Mouse (Mus musculus): ENCODE results near the gene C1ql4.
"Not testable (repeated sequence)": the region's sequence is repeated elsewhere in the genome, so short reads cannot be mapped to it uniquely, and the experiment has no call there.

C1ql4 gene

DNA sequence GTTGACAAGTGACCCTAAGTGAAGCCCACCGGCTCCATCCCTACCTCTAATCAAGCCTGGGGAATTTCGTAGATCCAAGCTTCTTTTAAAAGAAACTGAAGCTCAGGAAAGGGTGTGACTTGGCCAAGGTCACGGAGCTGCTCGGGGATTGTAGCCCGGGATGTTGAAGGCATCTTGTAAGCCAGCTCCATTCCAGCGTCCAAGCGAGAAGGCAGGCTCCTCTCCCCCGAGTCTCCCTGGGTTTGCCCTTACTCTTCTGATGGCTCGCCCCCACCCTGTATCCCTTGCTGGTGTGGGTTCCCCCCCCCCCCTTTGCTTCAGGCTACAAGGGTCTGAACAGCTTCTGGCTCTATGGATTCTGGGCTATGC, 10.9 kb upstream of the C1ql4 start:
- no peak for DNase-seq (ENCODE audit: low read depth, low spot score)

DNA sequence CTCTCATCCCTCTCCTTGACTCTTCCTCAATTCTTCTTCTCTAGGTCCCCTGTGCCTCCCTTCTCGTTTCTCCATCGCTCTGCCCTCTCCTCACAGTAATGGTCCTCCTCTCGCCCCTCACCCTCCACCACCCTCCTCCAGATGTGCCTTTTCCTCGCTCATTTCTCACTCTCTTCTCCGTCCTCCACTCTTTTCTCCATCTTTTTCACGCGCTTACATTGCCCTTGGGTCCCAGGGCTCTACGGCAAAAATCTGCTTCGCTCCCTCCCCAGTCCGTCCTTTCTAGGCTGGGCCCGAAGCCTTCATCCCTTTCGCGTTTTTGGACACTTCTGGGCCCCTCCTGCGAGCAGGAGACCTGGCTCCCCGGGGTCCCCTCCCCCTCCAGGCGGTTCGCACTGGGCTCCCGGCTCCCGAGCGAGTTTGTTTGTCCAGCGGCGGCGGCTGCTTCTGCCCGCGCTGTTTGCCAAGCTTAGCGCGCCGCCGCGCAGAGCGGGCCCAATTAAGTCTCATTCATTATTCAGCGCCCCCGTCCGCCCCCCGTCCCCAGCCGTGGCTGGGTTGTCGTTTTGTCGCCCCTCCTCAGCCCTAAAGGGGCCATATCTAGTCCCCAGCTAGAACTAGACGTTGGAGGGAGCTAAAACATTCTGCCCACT, 10.3 kb upstream of the C1ql4 start:
- DNase-seq (ENCODE audit: low read depth, low spot score): no peak

DNA sequence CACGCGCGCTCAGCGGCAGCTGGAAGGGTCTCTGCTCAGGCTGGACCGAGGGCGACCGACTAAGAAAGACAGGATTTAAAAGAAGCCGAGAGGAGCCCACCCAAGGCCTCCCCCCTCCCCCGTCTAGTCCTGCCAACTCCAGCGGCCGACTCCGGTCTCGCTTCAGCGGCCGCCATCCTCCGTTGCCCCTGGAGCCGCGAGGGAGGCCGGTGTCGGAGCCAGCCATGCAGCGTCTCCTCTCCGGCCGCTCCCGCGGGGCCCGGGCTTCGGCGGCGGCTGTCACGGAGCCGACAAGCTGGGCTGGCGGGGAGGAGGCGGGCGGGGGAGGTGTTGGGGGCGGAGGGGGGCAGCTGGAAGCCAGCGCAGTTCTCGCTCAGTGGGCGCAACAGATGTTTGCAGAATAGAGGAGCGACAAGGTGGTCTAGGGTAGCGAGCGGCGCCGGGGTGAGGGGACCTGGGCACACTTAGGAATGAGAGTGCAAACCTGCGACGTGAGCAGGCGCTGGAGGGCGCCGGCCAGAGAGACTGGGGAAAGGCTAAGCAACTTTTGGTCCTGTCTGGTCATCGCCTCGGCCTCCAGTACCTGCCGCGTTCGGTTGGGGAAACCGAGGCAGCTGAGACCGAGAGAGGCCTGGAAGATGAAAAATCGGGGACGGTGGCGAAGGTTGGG, 9.3 kb upstream of the C1ql4 start:
- no peak for DNase-seq (ENCODE audit: low read depth, low spot score)

DNA sequence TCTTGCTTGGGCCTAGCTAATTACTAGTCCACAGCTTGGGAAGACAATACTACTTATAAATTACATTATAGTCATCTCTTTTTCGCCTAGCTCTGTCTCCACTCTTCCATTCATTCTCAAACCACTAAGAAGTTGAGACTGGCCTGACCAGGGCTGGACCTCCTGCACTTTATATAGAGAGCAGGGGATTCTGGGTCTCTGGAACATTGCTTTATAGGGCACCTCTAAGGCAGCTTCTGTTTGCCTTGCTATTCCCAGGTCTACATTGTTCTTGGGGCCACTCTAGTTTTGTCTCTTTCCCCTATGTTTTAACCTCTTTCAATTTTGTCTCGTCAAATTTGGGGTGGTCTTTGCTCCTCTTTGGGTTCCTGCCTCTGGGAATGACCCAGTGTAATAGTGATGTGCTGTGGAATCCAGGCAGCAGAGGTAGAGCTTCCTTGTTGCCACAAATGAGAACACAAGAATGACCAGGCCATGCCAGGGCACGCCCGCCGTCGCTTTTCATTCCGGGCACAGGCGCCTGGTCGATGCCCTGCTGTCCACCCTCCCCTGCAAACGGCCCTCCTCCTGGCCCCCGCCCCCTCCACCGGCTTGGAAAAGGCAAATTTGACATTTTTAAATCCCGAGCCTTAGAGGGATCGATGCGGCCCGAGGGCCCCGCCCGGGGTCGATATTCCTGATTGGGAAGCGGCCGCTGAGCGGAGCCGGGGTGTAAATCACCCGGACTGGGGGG, 8.6 kb upstream of the C1ql4 start:
- no peak for DNase-seq (ENCODE audit: low read depth, low spot score)

DNA sequence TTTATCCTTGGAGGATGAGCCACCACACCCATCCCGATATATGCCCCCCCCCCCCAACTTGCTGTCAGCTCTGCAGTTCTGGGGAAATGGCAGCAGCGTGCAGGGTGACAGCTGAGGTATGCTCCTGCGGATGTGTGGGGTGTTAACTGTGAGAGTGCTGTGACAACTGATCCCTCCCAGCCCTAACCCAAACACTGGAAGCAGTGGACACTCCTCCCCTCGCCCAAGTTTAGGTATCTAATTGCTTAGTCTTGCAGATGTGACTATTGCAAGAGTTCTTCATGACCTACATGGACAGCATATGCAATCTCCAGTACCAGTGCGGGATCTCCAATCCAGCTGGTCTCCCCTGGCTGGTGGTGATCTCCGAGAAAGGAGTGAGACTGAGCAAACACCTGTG, 7.7 kb upstream of the C1ql4 start:
- no peak for DNase-seq (ENCODE audit: low read depth, low spot score)

DNA sequence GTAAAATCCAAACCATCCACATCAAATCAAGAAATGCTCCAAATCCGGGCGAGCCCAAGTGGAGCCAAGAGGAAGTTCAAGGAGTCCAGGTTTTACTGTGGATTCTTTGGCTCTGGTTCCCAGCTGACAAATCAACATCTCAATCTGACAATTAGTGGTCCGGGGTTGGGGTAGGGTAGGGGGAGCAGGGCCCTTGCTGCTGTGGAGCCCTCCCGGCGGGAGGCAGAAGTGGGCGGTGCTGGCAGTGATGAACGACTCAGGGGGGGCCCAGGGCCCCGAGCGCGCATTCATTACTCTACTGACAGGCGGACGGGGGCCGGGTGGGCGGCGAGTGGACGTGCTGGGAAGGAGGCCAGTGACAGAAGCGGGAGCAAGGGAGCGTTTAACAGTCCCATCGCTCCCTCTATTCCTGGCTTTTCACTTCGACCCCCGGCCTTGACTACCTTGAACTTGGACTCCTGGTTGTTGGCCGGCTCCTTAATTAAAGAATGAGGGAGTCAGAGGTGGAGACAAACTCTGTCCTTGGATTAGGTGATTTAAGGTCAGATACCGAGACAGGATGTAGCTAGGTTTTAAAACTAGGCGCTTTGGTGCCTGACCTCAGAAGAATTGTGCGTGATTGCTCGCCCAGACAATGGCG, 7.1 kb upstream of the C1ql4 start:
- DNase-seq (ENCODE audit: low read depth, low spot score): no peak

DNA sequence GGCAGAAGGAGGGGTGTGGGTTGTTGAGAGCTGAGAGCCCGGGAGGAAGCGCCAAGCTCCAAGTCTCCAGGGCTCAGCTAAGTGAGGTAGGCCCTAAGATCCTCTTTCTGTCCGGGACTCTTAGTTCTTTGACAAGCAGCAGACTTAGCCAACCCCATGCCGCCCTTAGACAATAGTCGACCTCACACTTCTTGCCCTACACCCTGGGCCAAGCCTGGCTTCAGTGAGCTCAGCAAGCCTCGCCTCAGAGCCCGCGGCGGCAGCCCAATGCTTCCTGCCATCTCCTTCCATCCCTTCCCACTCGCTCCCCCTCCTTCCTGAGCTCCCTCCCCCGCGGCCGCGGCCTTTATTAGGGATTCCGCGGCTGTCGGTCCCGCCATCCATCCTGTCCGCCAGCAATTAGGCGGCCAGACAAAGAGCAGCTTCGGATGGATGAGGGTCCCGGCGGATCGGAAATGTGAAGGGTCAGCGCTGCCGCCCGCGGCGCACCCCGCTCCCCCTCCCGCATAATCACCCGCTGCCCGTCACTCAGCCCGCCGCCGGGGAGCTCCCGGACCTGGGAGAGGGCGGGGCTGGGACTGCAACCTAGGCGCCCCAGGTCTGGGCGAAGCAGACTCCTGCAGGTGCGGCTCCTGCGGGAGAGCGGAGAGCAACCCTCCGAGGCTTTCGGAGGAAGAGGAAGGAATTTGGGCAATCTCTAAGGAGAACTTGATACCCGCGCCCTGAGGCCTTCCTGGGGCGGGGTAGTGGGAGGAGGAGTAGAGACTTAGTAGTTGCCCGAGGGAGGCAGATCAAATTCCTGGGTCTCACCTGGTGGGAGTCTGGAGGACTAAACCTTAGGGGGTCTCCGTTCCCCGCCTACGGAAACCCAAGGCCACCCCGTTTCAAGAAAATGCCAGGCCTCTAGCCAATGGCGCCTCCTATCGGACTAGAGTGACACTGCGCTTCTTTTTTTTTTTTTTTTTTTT, 6.0 kb upstream of the C1ql4 start:
- DNase-seq (ENCODE audit: low read depth, low spot score): no peak

DNA sequence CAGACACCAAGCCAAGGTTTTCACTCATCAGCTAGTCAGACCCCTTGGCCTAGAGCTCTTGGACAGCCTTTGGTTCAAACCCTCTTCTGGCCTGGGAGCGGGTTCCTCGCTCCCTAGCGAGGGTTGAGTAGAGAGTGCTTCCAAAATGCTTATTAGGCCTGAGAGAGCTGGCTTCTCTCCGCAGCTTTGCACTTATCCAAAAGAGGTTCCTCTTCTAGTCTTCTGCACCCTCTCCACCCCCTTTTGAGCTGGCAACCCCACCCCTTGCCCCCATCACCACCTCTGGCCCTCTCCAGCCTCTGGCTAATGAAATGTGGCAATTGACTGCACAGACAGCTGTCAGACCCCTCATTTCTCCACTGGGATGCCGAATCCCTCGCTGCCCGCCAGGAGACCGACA, 5.3 kb upstream of the C1ql4 start, which contains the start of gene Dnajc22:
TSS of gene Dnajc22 (plus strand) at position 301 of the 400 bp plus-strand sequence.
- no peak for DNase-seq (ENCODE audit: low read depth, low spot score)

DNA sequence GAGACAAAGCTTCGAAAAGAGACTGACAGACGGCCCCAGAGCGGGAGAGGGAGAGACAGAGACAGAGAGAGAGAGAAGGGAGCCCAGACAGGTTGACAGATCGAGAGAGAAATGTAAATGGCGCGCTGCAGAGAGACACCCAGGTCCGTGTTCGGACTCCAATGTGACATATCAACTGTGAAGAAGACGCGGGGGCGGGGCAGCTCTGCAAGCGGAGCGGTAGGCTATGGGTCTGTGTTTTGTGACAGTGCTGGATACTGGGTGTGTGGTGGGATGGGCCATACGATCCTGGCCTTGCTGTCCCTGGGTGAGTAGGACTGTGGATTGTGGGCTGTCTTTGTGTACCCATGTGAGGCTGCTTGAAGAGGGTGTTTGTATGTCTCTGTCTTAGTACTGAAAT, 1.5 kb upstream of the C1ql4 start:
- no peak for DNase-seq (ENCODE audit: low read depth, low spot score)

DNA sequence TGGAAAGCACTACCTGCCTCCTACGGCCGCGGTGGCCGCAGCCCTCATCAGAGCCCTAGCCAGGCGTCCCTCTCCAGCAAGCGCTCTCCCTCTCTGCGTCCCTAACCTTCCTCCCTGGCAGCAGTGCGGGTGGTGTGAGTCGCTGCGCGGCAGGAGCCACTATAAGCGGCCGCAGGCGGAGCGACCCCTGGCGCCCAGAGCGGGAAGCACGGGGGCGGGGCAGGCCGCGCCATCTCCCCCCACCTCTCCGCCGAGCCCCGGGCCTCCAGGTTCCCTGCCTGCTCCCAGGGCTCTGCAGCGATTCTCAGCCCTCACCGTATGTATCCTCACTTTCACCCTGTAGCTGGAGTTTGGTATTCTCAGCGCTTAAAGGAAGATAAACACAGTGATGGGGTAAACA, 675 bp upstream of the C1ql4 start:
- no peak for DNase-seq (ENCODE audit: low read depth, low spot score)

DNA sequence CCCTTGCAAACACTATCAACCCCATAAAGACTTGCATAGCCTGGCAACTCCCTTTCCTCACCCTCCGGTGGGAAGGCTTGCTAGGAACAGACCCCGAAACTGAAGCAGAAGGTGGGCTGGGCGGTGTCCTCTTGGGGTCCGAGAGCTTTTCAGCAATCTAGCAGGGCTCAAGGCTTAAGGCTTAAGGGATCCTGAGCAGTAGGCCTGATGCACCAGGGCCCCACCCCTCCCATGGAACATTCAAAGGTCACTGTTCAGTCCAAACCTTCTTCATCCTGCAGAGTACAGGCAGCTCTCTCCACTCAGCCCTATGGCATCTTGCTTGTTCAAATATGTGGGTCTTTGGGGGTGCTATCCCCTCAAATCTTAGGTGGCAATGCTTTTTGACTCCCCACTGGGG, 1.6 kb downstream of the C1ql4 start:
- no peak for DNase-seq (ENCODE audit: low read depth, low spot score)

DNA sequence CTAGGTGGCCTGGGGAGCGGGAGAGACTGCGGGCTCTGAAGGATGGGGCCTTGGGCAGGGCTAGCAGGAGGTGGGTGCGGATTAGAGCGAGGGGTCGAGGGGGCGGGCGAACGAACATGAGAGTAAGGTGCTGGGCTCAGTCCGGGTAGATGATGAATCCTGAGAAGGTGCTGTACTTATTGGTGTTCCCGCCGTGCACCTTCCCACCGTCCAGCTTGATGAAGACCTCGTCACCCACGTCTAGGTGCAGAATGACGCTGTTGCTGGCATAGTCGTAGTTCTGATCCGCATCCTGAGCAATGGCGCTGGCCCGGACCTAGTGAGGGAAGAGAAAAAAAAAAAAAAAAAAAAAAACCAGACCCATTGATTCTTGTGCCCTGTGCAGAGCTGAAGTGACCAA, 3.0 kb downstream of the C1ql4 start:
- DNase-seq (ENCODE audit: low read depth, low spot score): no peak

DNA sequence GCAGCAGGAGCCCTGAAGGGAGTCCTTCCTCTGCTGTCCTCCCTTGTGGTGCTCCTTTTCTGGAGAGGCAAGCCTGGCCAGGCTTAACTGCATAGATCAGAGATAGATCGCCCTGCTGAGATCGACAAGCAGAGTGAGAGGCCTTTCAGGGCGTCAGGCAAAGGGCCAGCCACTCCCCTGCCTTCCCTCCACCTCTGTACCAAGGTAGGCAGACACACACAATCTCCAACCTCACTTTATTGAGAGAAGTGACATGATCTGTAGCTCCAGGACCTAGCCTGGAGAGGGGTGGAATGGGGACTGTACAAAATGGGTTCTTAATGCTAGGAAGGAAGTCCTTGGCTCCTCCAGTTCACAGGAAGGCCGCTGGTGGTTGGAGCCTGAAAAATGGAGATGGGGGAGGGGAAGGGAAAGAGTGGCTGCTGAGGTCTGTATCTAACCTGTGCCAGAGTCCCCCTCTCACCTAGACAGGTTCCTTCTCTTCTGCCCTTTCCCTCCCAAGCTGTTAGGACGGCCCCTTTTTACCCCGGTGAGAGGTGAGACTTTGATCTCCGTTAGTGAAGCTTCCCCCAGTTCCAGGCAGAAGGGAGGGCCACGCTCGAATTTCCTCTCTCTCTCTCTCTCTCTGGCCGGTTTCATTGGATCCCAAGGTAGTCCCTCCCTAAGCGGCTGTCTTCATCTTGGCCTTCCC, 3.6 kb downstream of the C1ql4 start:
- DNase-seq (ENCODE audit: low read depth, low spot score): no peak

DNA sequence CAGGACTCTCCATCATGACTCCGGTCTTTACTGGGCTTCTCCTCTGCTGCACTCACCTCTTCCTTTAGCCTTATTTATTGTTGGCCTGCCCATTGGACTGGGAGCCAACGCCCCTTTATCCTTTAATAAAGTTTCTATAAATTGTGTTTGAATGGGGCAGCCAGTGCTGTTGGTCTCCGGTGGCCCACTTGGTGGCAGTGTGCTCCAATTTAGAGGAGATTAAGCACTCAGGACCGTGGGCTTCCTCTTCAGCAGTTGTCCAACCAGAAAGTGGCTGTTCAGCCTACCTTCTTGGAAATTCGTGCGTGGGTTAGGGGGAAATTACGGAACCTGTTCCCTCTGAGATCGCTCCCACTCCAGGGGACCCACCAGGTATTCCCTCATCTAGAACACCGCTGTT, 4.4 kb downstream of the C1ql4 start:
- no peak for DNase-seq (ENCODE audit: low read depth, low spot score)

DNA sequence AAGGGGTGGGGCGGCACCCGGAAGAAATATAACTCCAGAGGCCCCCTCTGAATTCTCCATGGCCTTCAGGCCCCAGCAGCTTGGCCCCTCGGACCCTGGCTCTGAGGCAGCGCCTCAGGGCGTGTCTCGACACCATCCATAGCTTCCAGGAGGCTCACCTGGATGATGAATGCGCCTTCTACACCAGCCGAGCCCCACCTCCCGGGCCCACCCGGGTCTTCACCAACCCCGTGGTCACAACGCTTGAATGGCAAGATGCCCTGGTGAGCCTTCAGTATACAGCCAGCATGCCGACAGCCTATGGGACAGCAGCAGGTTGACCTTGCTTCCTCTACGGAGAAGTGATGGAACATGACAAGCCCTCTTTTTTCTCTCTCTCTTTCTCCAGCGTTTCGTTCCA, 4.8 kb downstream of the C1ql4 start:
- no peak for DNase-seq (ENCODE audit: low read depth, low spot score)

DNA sequence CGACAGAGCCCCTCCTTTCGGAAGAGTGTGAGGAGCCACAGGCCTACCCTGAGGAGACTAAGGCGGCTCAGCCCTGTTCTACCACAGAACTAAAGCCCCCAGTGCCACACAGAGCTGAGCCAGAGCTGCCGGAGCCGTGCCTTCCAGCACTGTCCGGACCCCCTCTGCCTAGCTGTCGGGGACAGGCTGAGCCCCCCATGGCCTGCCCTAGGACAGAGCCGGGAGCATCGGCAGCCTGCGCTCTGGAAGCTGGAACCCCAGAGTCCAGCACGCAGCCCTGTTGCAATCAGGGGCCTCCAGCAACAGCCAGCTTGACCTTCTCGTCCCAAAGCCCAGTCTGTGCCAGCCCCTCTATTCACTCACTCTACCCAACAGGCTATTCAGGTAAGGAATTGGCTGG, 5.3 kb downstream of the C1ql4 start:
- DNase-seq (ENCODE audit: low read depth, low spot score): no peak

DNA sequence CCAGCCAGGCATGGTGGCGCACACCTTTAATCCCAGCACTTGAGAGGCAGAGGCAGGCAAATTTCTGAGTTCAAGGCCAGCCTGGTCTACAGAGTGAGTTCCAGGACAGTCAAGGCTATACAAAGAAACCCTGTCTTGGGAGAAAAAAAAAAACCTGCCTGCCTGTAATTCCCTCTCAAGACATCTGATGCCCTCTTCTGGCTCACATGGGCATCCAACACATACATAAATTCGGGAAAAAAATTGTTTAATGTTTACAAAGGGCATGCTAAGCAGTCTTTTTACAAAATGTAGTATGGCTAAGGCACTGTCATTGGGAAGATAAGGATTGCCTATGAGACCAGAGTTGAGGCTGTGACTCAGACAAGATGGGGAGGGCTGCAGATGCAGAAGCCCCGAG, 7.8 kb downstream of the C1ql4 start:
- DNase-seq (ENCODE audit: low read depth, low spot score): no peak

DNA sequence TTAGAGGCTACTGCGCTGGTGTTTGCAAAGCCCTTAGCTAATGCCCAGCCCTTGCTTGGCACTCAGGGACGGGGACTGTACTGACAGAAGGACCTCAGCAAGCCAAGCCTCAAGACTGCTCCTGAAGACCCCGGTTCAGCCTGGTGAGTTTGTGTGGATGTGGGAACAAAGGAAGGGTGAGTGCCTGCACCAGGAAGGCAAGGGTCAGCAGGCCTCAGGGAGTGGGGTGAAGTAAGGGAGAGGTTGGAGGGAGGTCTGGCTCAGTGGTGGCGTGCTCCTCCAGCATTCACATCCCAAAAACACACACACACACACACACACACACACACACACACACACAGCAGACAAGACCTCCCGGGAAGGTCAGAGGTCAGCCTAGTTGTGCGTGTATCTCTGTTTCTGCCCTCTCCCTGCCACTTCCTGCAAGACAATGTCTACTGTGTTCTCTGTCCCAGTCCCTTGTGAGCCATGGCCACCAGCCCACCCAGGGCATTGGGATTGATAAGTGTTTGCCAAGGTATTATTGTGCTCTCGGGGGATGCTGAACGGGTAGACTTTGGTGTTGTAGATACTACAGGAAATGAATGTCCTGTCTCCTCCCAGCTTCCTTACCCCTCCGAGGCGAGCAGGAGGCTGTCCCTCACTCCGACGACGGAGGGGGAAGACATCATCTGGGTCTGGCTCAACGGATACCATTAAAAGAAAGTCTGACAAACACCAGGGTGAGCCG, 9.3 kb downstream of the C1ql4 start:
- DNase-seq (ENCODE audit: low read depth, low spot score): no peak

DNA sequence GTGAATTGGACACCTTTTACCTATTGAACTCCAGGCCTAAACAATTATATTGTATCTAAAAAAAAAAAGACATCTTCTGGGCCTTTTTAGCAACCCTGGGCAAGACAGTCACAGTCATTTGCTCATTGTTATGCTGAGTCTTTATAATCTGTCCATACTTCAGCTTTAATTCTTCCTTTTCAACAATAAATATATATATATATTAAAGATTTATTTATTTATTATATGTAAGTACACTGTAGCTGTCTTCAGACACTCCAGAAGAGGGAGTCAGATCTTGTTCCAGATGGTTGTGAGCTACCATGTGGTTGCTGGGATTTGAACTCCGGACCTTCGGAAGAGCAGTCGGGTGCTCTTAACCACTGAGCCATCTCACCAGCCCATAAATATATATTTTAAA, 11.6 kb downstream of the C1ql4 start:
- DNase-seq (ENCODE audit: low read depth, low spot score): not testable (repeated sequence)

Measured in embryo, embryonic 11.5 days (tissue).